Mouse (Mus musculus) CD4-positive, CD25-positive, alpha-beta regulatory T cell, adult 9 weeks (primary cell): Measurements from ENCODE around the gene Rassf4. TPM values are rescaled to one million over a fixed set of nuclear protein-coding genes. Genes with fewer than 3 reads are reported as not detected.

Experiments
- polyA plus RNA-seq: library from polyadenylated mRNA; unstranded; fragments of 100-300 nt; shearing (Covaris generic); gene quantifications from one replicate; pipeline ENCODE4 v1.2.1, GENCODE M21; 2017

The Rassf4 gene
- 1.8 TPM for polyA plus RNA-seq

DNA sequence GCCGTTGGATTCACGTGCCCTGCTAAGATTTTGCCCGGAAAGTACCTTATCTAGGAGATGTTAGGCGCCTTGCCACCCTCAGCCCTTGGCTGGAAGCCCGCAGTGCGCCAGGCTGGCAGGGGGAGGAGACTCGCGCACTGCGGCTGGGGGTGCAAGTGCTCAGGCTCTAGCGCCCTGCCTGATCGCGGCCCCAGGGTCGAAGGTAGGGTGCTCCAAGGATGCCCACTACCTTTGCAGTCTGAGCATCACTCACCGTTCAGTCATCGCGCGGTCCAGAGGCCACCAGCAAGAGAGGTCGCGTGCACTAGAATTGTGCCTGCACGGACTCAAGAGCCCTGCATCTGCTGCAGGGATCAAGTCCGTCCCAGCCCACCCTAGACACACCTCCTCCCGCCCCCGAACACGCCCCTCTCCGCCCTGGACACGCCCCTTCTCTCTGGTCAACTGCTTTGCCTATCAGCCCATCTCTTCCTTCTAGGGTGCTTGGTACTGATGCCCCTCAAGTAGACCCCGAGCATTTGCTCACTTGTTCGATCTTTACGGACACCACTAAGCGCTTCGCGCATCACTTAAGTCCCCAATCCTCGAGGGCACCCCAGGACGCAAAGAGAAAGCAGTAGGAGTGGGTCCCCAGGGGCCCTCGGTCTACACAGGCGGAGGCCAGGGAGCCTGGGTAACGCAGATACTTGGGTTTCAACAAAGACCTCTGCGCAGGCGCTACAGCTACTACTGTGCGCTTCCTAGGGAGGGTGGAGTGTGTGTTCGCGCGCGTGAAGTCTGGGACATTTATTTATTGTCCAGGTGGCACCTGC lies at the start of gene Rassf4:
Gene Rassf4, minus strand, starts transcription at position 482 of the 812 bp plus-strand sequence.

DNA sequence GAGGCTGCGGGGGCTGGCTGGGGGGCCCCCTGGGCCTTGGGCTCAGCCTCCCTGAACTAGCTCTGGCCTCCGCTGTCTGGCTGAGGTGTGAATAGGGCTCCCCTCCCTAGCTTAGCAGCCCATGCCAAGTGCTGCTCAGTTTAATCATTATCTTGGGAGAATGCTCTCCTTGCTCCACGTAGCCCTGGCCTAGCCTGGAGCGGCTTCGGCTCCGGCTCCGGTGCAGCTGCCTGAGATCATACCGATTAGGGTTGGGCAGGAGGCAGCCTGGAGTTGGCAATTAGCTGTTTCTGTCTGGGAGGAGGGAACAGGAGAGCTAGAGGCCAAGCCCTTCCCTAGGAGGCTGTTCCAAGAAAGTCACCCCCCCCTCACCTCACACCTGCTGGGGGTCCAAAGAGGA lies 42.9 kb upstream of the Rassf4 start, which contains the start of gene Tmem72:
Gene Tmem72, minus strand, starts transcription at position 248 of the 400 bp plus-strand sequence.

GRCm38 (mm10) chr6:116650406-116650805 lies 23.3 kb downstream of the Rassf4 start, which contains the start of gene Depp1:
TSS of gene Depp1 (plus strand) at chr6:116650609.

DNA sequence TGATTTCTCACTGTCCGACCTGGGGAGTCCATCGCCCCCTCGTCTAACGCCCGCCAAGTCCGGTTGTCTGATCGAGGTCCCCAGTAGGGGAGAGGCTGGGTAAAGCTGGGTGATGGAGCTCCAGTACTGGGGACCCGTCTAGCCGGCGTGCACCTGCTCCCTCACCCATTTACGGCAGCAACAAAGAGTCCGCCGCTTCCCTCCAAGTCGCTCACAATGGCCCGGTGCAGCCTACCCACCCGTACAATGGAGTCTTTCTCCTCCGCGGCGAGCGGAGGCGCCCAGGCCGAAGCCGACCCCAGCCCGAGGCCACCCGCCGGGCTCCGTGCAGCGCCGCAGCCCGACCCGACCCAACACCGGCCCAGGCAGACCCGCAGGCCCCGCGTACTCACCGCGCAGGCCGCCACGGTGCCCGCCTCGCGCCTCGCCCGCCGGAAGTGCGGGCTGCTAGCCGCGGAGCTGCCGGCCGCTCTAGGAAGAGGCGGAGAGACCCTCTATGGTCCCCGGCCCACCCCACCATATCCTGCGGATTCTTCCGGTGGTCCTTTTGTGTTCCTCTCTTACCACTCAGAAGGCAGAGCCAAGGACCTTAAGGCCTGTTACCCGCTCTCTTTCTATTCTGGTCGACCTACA lies 45.1 kb downstream of the Rassf4 start, which contains the start of gene Zfp422:
Gene Zfp422, minus strand, starts transcription at position 461 of the 633 bp plus-strand sequence.

GRCm38 (mm10) chr6:116584095-116584494 lies 89.7 kb downstream of the Rassf4 start, which contains the start of gene Olfr215:
TSS of gene Olfr215 (minus strand) at chr6:116584195.

Other genes with a start within 250 kb of the Rassf4 start
- gene Alox5, start 212.8 kb downstream of the Rassf4 start, polyA plus RNA-seq: not detected
- gene Olfr211, start 184.9 kb downstream of the Rassf4 start, polyA plus RNA-seq: not detected
- not detected for gene Olfr212, start 167.4 kb downstream of the Rassf4 start, polyA plus RNA-seq
- gene Olfr213, start 135.5 kb downstream of the Rassf4 start, polyA plus RNA-seq: not detected
- 0.35 TPM for gene Gm5580, start 122.8 kb downstream of the Rassf4 start, polyA plus RNA-seq
- gene Olfr214, start 119.7 kb downstream of the Rassf4 start, polyA plus RNA-seq: not detected
- gene Olfr215, start 89.8 kb downstream of the Rassf4 start, polyA plus RNA-seq: not detected
- gene Zfp422, start 45.0 kb downstream of the Rassf4 start, polyA plus RNA-seq: 45.2 TPM
- gene Depp1, start 23.3 kb downstream of the Rassf4 start, polyA plus RNA-seq: not detected
- gene Tmem72, start 43.0 kb upstream of the Rassf4 start, polyA plus RNA-seq: 0.01 TPM